ENCODE assay signal across 10 mouse cellular contexts in genomic region chr5:134583884-134584213, GRCm38 (mm10). TPM values are rescaled to one million over a fixed set of nuclear protein-coding genes. Genes with fewer than 3 reads are reported as not detected.
DNase-seq lines count a peak whose midpoint lies in the region; ATAC-seq and TF ChIP-seq lines count a peak whose summit lies in the region.
"Had no signal": no experiment of that assay in that cellular context is flagged by ENCODE, and none has a peak within 500 bp of the region (broad histone marks: within the 10 kb centered on the region; RNA-seq: fewer than 3 reads in every experiment).

No protein-coding gene starts in this region.

- H3K4me1 ChIP-seq in heart, embryonic 13.5 days: peaks cover 14% of the 10 kb centered on the region
- no peaks in the 10 kb centered on the region; the same call in 1 of the 2 replicates for H3K4me1 ChIP-seq in spleen, adult 2 months (ENCODE audit: control insufficient read depth, insufficient read depth, insufficient read length)
- H3K4me1 ChIP-seq in intestine, postnatal 0 days (replicated peaks; ENCODE audit: control insufficient read depth, insufficient read depth, low read length): no peaks in the 10 kb centered on the region
- peaks cover 5% of the 10 kb centered on the region; the same call in 1 of the 2 replicates for H3K4me1 ChIP-seq in small intestine, adult 2 months (ENCODE audit: control insufficient read depth, insufficient read depth, insufficient read length, low read length)

- peak overlapping the region; percentile 86 for H3K4me3 ChIP-seq in heart, embryonic 13.5 days
- 0 out of 2 replicates have a peak overlapping the region, but pooled peaks have one; percentile 37 for H3K4me3 ChIP-seq in spleen, adult 2 months (ENCODE audit: extremely low read depth, insufficient read depth, insufficient read length)
- H3K4me3 ChIP-seq in intestine, postnatal 0 days (ENCODE audit: low read depth, low read length): no peak overlapping the region
- no peak overlapping the region for H3K4me3 ChIP-seq in small intestine, adult 2 months (ENCODE audit: low read depth, low read length)

- peak overlapping the region; percentile 95 for H3K9ac ChIP-seq in heart, embryonic 13.5 days
- no peak overlapping the region for H3K9ac ChIP-seq in intestine, postnatal 0 days (ENCODE audit: low read depth, low read length)

- peaks cover 20% of the 10 kb centered on the region for H3K36me3 ChIP-seq in heart, embryonic 13.5 days
- no peaks in the 10 kb centered on the region; the same call in 1 of the 2 replicates for H3K36me3 ChIP-seq in spleen, adult 2 months (ENCODE audit: control insufficient read depth, insufficient read depth, low read length)
- peaks cover 22% of the 10 kb centered on the region; the same call in 1 of the 2 replicates for H3K36me3 ChIP-seq in intestine, postnatal 0 days (ENCODE audit: control insufficient read depth, insufficient read depth)
- H3K36me3 ChIP-seq in small intestine, adult 2 months (ENCODE audit: control insufficient read depth, insufficient read depth, low read length): peaks cover 9% of the 10 kb centered on the region; the same call in 1 of the 2 replicates

- no peak for ATAC-seq in heart, embryonic 13.5 days (ENCODE audit: extremely low read depth, insufficient number of reproducible peaks, low FRiP score, low TSS enrichment)
- ATAC-seq in intestine, postnatal 0 days: no peak

- intact Hi-C loops in heart, postnatal 10 days (cut with DNase I): loop anchor here (5.0 kb wide), 1 partner anchor 42 kb away; no protein-coding TSS in a partner anchor

- no peaks in the 10 kb centered on the region for H3K27me3 ChIP-seq in heart, embryonic 13.5 days (replicated peaks)
- H3K27me3 ChIP-seq in spleen, adult 2 months (ENCODE audit: control insufficient read depth, insufficient read depth, low read length): no peaks in the 10 kb centered on the region
- H3K27me3 ChIP-seq in intestine, postnatal 0 days (replicated peaks; ENCODE audit: control insufficient read depth, insufficient read depth, low read length): no peaks in the 10 kb centered on the region
- H3K27me3 ChIP-seq in small intestine, adult 2 months (ENCODE audit: control insufficient read depth, insufficient read depth, low read length): no peaks in the 10 kb centered on the region

- no peak for TF ChIP-seq POLR2A in spleen, adult 2 months (IDR thresholded peaks at IDR 0.05; ENCODE audit: low read depth, low read length)
- no peak for TF ChIP-seq POLR2A in small intestine, adult 2 months (IDR thresholded peaks at IDR 0.05; ENCODE audit: low read depth, low read length)

- DNase-seq in heart, postnatal 10 days: no peak
- DNase-seq in spleen, adult 2 months (ENCODE audit: low read depth in 1 of 2, low spot score in 2 of 2): no peak
- no peak for DNase-seq in spleen, postnatal 4 days (ENCODE audit: low spot score in 2 of 2)
- no peak for DNase-seq in thymus, postnatal 36 days
- DNase-seq in thymus, postnatal 0 days (ENCODE audit: low spot score): no peak
- DNase-seq: adrenal gland, postnatal 25 days; lung, adult 2 months had no signal

- no peaks in the 10 kb centered on the region for H3K9me3 ChIP-seq in heart, embryonic 13.5 days
- H3K9me3 ChIP-seq in intestine, postnatal 0 days (ENCODE audit: control insufficient read depth): no peaks in the 10 kb centered on the region

- no peak overlapping the region for H3K27ac ChIP-seq in heart, embryonic 13.5 days (replicated peaks)
- H3K27ac ChIP-seq in spleen, adult 2 months (ENCODE audit: insufficient read depth, low read length): peak overlapping the region; percentile 82
- H3K27ac ChIP-seq in intestine, postnatal 0 days (ENCODE audit: low read depth, low read length): no peak overlapping the region
- peak overlapping the region; percentile 54 for H3K27ac ChIP-seq in small intestine, adult 2 months (ENCODE audit: insufficient read depth, low read depth, low read length)

- WGBS in heart, embryonic 13.5 days: 74% methylated on average over 3 of the region's 3 CpGs
- 16% methylated on average over 3 of the region's 3 CpGs for WGBS in spleen, adult 2 months
- WGBS in intestine, postnatal 0 days: 72% methylated on average over 3 of the region's 3 CpGs
- 17% methylated on average over 3 of the region's 3 CpGs for WGBS in small intestine, adult 2 months

- peak overlapping the region; percentile 92 for H3K4me2 ChIP-seq in heart, embryonic 13.5 days
- H3K4me2 ChIP-seq in intestine, postnatal 0 days (replicated peaks; ENCODE audit: low read depth): 0 out of 2 replicates have a peak overlapping the region, but pooled peaks have one; percentile 79

- no peak for TF ChIP-seq CTCF in spleen, adult 2 months (IDR thresholded peaks at IDR 0.05; ENCODE audit: extremely low read depth, insufficient read depth, insufficient read length, insufficient replicate concordance)
- no peak for TF ChIP-seq CTCF in intestine, postnatal 0 days (IDR thresholded peaks at IDR 0.05; ENCODE audit: low read depth)
- TF ChIP-seq CTCF in small intestine, adult 2 months (IDR thresholded peaks at IDR 0.05; ENCODE audit: extremely low read depth, insufficient read length, insufficient replicate concordance, low read depth, low read length): no peak

RNA-seq across cellular contexts. Expression of gene Rfc2, which starts 2.7 kb away (rescaled TPM):
- polyA plus RNA-seq in heart, embryonic 13.5 days (2015; fragmentation: Nextera tagmentation; extraction: Ambion mirVana): 196 and 200 TPM in 2 replicates
- total RNA-seq in heart, postnatal 10 days (2021): 10 to 100 TPM; 37.6 to 39.8 TPM
- polyA plus RNA-seq in spleen, adult 2 months (2012; rRNA removed): 82.8 and 86.9 TPM in 2 replicates
- polyA plus RNA-seq in intestine, postnatal 0 days (2015; fragmentation: Nextera tagmentation; extraction: Ambion mirVana): 88.6 and 93.2 TPM in 2 replicates
- polyA plus RNA-seq in small intestine, adult 2 months (2012; rRNA removed): 15.1 and 35.4 TPM in 2 replicates
- polyA plus RNA-seq in thymus, postnatal 0 days (2015; fragmentation: Nextera tagmentation; extraction: Ambion mirVana): 262 and 278 TPM in 2 replicates

RNA-seq across cellular contexts. Expression of gene Syna, which starts 23.9 kb away (rescaled TPM):
- polyA plus RNA-seq in heart, embryonic 13.5 days (2015; fragmentation: Nextera tagmentation; extraction: Ambion mirVana): not detected in 2 replicates
- not detected for total RNA-seq in heart, postnatal 10 days (2021)
- polyA plus RNA-seq in spleen, adult 2 months (2012; rRNA removed): 0.06 TPM in 1 of 2 replicates, not detected in the other
- 0.13 and 0.25 TPM in 2 replicates for polyA plus RNA-seq in intestine, postnatal 0 days (2015; fragmentation: Nextera tagmentation; extraction: Ambion mirVana)
- 1.6 and 3.1 TPM in 2 replicates for polyA plus RNA-seq in small intestine, adult 2 months (2012; rRNA removed)
- 0.08 and 0.09 TPM in 2 replicates for polyA plus RNA-seq in thymus, postnatal 0 days (2015; fragmentation: Nextera tagmentation; extraction: Ambion mirVana)
- total RNA-seq: adrenal gland, postnatal 25 days had no signal

RNA-seq across cellular contexts. Expression of gene Lat2, which starts 31.0 kb away (rescaled TPM):
- 2.2 and 2.8 TPM in 2 replicates for polyA plus RNA-seq in heart, embryonic 13.5 days (2015; fragmentation: Nextera tagmentation; extraction: Ambion mirVana)
- 1 to 10 TPM; 2.8 to 4.5 TPM for total RNA-seq in heart, postnatal 10 days (2021)
- 52.2 and 52.4 TPM in 2 replicates for polyA plus RNA-seq in spleen, adult 2 months (2012; rRNA removed)
- polyA plus RNA-seq in intestine, postnatal 0 days (2015; fragmentation: Nextera tagmentation; extraction: Ambion mirVana): 1.3 and 1.4 TPM in 2 replicates
- 4.0 and 6.9 TPM in 2 replicates for polyA plus RNA-seq in small intestine, adult 2 months (2012; rRNA removed)
- polyA plus RNA-seq in thymus, postnatal 0 days (2015; fragmentation: Nextera tagmentation; extraction: Ambion mirVana): 6.7 and 6.9 TPM in 2 replicates

RNA-seq across cellular contexts. Expression of gene Clip2, which starts 31.6 kb away (rescaled TPM):
- polyA plus RNA-seq in heart, embryonic 13.5 days (2015; fragmentation: Nextera tagmentation; extraction: Ambion mirVana): 1.5 and 2.0 TPM in 2 replicates
- 10 to 100 TPM; 14.6 to 16.0 TPM for total RNA-seq in heart, postnatal 10 days (2021)
- 10.1 and 10.7 TPM in 2 replicates for polyA plus RNA-seq in spleen, adult 2 months (2012; rRNA removed)
- polyA plus RNA-seq in intestine, postnatal 0 days (2015; fragmentation: Nextera tagmentation; extraction: Ambion mirVana): 2.6 and 3.1 TPM in 2 replicates
- polyA plus RNA-seq in small intestine, adult 2 months (2012; rRNA removed): 24.0 and 43.4 TPM in 2 replicates
- 1.3 TPM in 2 replicates for polyA plus RNA-seq in thymus, postnatal 0 days (2015; fragmentation: Nextera tagmentation; extraction: Ambion mirVana)

RNA-seq across cellular contexts. Expression of gene Eif4h, which starts 55.4 kb away (rescaled TPM):
- 318 and 329 TPM in 2 replicates for polyA plus RNA-seq in heart, embryonic 13.5 days (2015; fragmentation: Nextera tagmentation; extraction: Ambion mirVana)
- 100 to 1,000 TPM; 213 to 216 TPM for total RNA-seq in heart, postnatal 10 days (2021)
- polyA plus RNA-seq in spleen, adult 2 months (2012; rRNA removed): 125 and 143 TPM in 2 replicates
- polyA plus RNA-seq in intestine, postnatal 0 days (2015; fragmentation: Nextera tagmentation; extraction: Ambion mirVana): 217 and 232 TPM in 2 replicates
- polyA plus RNA-seq in small intestine, adult 2 months (2012; rRNA removed): 99.4 and 256 TPM in 2 replicates
- 385 and 414 TPM in 2 replicates for polyA plus RNA-seq in thymus, postnatal 0 days (2015; fragmentation: Nextera tagmentation; extraction: Ambion mirVana)

Comparison
In these comparisons a context has a peak if more than half of its experiments do, and no peak if none do; other contexts are left out.
1. H3K27ac ChIP-seq: peak in spleen, adult 2 months (single experiment) and small intestine, adult 2 months (single experiment); none in heart, embryonic 13.5 days (single experiment) and intestine, postnatal 0 days (single experiment).
2. H3K4me3 ChIP-seq: peak in heart, embryonic 13.5 days (single experiment) and spleen, adult 2 months (single experiment); none in intestine, postnatal 0 days (single experiment) and small intestine, adult 2 months (single experiment).